Mouse (Mus musculus) G1E (cell line): ENCODE results near the gene Hebp1. TPM values are rescaled to one million over a fixed set of nuclear protein-coding genes. Genes with fewer than 3 reads are reported as not detected.

Source experiments
- ATAC-seq: 2 replicates; pipeline ENCODE4 v1.8.0; 2016; ENCODE audit warnings: mild to moderate bottlenecking; ENCODE audit not compliant: insufficient number of reproducible peaks, poor library complexity, low FRiP score, severe bottlenecking; ENCODE audit errors: extremely low read depth
- DNase-seq: peaks from one replicate; pipeline ENCODE4 v3.0.0; 2012; ENCODE audit warnings: low spot score
- H3K27me3 ChIP-seq: 2 replicates; pipeline ENCODE4 v1.6.1; 2012; ENCODE audit warnings: mild to moderate bottlenecking, low read length, inconsistent platforms; ENCODE audit not compliant: insufficient read depth
- H3K36me3 ChIP-seq: replicated peaks from 2 replicates; pipeline ENCODE3; 2012; ENCODE audit warnings: mild to moderate bottlenecking, inconsistent platforms
- H3K4me1 ChIP-seq: 2 replicates; pipeline ENCODE4 v1.6.1; 2012; ENCODE audit warnings: low read depth, low read length, inconsistent platforms, mixed read lengths; ENCODE audit not compliant: insufficient read depth
- H3K4me3 ChIP-seq: 2 replicates; pipeline ENCODE4 v1.5.1; 2012; ENCODE audit warnings: low read depth, mild to moderate bottlenecking, inconsistent platforms, low read length, moderate library complexity, mixed read lengths
- H3K9me3 ChIP-seq: replicated peaks from 2 replicates; pipeline ENCODE4 v1.6.1; 2012; ENCODE audit warnings: inconsistent platforms
- CTCF ChIP-seq: IDR thresholded peaks from 2 replicates; pipeline ENCODE4 v1.5.1; 2012; ENCODE audit warnings: low read depth, low read length, inconsistent platforms, mixed read lengths
- GATA1 ChIP-seq: IDR thresholded peaks from 2 replicates; pipeline ENCODE4 v1.6.1; 2012; ENCODE audit warnings: borderline replicate concordance, low read length, inconsistent platforms, mixed read lengths
- GATA2 ChIP-seq: IDR thresholded peaks from 2 replicates; pipeline ENCODE4 v1.6.1; 2012; ENCODE audit warnings: low read depth, low read length, inconsistent platforms, borderline replicate concordance
- POLR2AphosphoS5 ChIP-seq: IDR thresholded peaks from 2 replicates; pipeline ENCODE4 v1.6.1; 2012; ENCODE audit warnings: low read depth, low read length, inconsistent platforms; ENCODE audit not compliant: insufficient replicate concordance
- TAL1 ChIP-seq: conservative IDR thresholded peaks from 2 replicates; pipeline ENCODE4 v1.6.1; 2012; ENCODE audit warnings: low read depth, low read length, inconsistent platforms, mixed read lengths
- polyA plus RNA-seq: library from polyadenylated mRNA; stranded (reverse); fragments of >175 nt; gene quantifications from 2 replicates; pipeline ENCODE4 v1.2.3, GENCODE M21; 2012
- total RNA-seq, 2 experiments: library from RNA; stranded (forward) in 1 of 2; stranded (reverse) in 1 of 2; fragments of 200-1000 nt in 1 of 2; fragments of >200 nt in 1 of 2; fragmentation: Nextera tagmentation in 1 of 2; gene quantifications; 2 replicates each; pipeline ENCODE4 v1.2.3; 2014 to 2017

Gene Hebp1
- total and polyA plus RNA-seq, 3 experiments = 5.6 to 45.4 (median 21.4) TPM

- no peak for TF ChIP-seq CTCF
- TF ChIP-seq GATA1 = no peak
- no peak for TF ChIP-seq GATA2
- TF ChIP-seq TAL1 = no peak
- no peak for TF ChIP-seq POLR2AphosphoS5
- no peak for DNase-seq
- H3K4me3 ChIP-seq = no peak overlapping the region
- H3K36me3 ChIP-seq = peaks cover 23% of the 10 kb centered on the region
- H3K9me3 ChIP-seq = peaks cover 16% of the 10 kb centered on the region
- no peak for ATAC-seq
- H3K27me3 ChIP-seq = no peaks in the 10 kb centered on the region
- H3K4me1 ChIP-seq = peaks cover 33% of the 10 kb centered on the region
Measured at GRCm38 (mm10) chr6:135165706-135166105, 32.1 kb downstream of the Hebp1 start.

GRCm38 (mm10) chr6:135165191-135165590, 32.6 kb downstream of the Hebp1 start:
- peaks cover 23% of the 10 kb centered on the region for H3K36me3 ChIP-seq
- H3K4me1 ChIP-seq = peaks cover 33% of the 10 kb centered on the region

GRCm38 (mm10) chr6:135162861-135163260, 35.0 kb downstream of the Hebp1 start:
- ATAC-seq = no peak
- Histone ChIP-seq H3K27me3 (no peaks in the 10 kb centered on the region), H3K4me3 (no peak overlapping the region)

More at GRCm38 (mm10) chr6:135165191-135165590, 32.6 kb downstream of the Hebp1 start:
- H3K9me3 ChIP-seq = peaks cover 16% of the 10 kb centered on the region
- TF ChIP-seq CTCF (no peak), GATA2 (no peak), TAL1 (no peak), POLR2AphosphoS5 (no peak), GATA1 (no peak)
- ATAC-seq (no peak), DNase-seq (no peak)
- H3K27me3 ChIP-seq = no peaks in the 10 kb centered on the region
- no peak overlapping the region for H3K4me3 ChIP-seq

GRCm38 (mm10) chr6:135162311-135162710, 35.5 kb downstream of the Hebp1 start:
- H3K4me1 ChIP-seq = peaks cover 21% of the 10 kb centered on the region
- peaks cover 7% of the 10 kb centered on the region for H3K9me3 ChIP-seq
- no peak overlapping the region for H3K4me3 ChIP-seq
- no peak for TF ChIP-seq POLR2AphosphoS5
- no peak for TF ChIP-seq GATA1
- TF ChIP-seq GATA2 = no peak
- no peak for TF ChIP-seq TAL1
- TF ChIP-seq CTCF = no peak
- H3K36me3 ChIP-seq = peaks cover 28% of the 10 kb centered on the region
- no peaks in the 10 kb centered on the region for H3K27me3 ChIP-seq
- DNase-seq = no peak
- ATAC-seq = no peak

More at GRCm38 (mm10) chr6:135162861-135163260, 35.0 kb downstream of the Hebp1 start:
- TF ChIP-seq GATA1 (no peak), POLR2AphosphoS5 (no peak), GATA2 (no peak), CTCF (no peak), TAL1 (no peak)
- no peak for DNase-seq
- peaks cover 13% of the 10 kb centered on the region for H3K9me3 ChIP-seq
- H3K4me1 ChIP-seq = peaks cover 26% of the 10 kb centered on the region
- H3K36me3 ChIP-seq = peaks cover 28% of the 10 kb centered on the region

- no peak for DNase-seq
- no peaks in the 10 kb centered on the region for H3K27me3 ChIP-seq
- peaks cover 28% of the 10 kb centered on the region for H3K36me3 ChIP-seq
- TF ChIP-seq POLR2AphosphoS5 (no peak), GATA2 (no peak), GATA1 (no peak), CTCF (no peak), TAL1 (no peak)
- no peak overlapping the region for H3K4me3 ChIP-seq
- H3K9me3 ChIP-seq = peaks cover 7% of the 10 kb centered on the region
- H3K4me1 ChIP-seq = peaks cover 13% of the 10 kb centered on the region
- ATAC-seq = no peak
Measured at GRCm38 (mm10) chr6:135161356-135161755, 36.5 kb downstream of the Hebp1 start.

- Histone ChIP-seq H3K36me3 (peaks cover 30% of the 10 kb centered on the region), H3K4me1 (no peaks in the 10 kb centered on the region)
- TF ChIP-seq GATA1 (no peak), GATA2 (no peak)
Measured at GRCm38 (mm10) chr6:135158509-135158908, 39.3 kb downstream of the Hebp1 start.

GRCm38 (mm10) chr6:135157496-135157895, 40.3 kb downstream of the Hebp1 start:
- DNase-seq (no peak), ATAC-seq (no peak)
- Histone ChIP-seq H3K4me3 (no peak overlapping the region), H3K36me3 (peaks cover 30% of the 10 kb centered on the region), H3K9me3 (peaks cover 10% of the 10 kb centered on the region), H3K27me3 (no peaks in the 10 kb centered on the region), H3K4me1 (no peaks in the 10 kb centered on the region)
- TF ChIP-seq GATA1 = no peak
- no peak for TF ChIP-seq POLR2AphosphoS5
- no peak for TF ChIP-seq TAL1
- TF ChIP-seq CTCF = no peak
- TF ChIP-seq GATA2 = no peak

More at GRCm38 (mm10) chr6:135158509-135158908, 39.3 kb downstream of the Hebp1 start:
- H3K9me3 ChIP-seq = peaks cover 6% of the 10 kb centered on the region; the same call in 1 of the 2 replicates
- no peak overlapping the region for H3K4me3 ChIP-seq
- DNase-seq = no peak
- no peaks in the 10 kb centered on the region for H3K27me3 ChIP-seq
- no peak for ATAC-seq
